Mouse (Mus musculus) lung, postnatal 4 days (tissue): ENCODE measurements around the gene E330034G19Rik.
"Not testable (repeated sequence)": the region's sequence is repeated elsewhere in the genome, so short reads cannot be mapped to it uniquely, and the experiment has no call there.

Experiments used
- DNase-seq, 2 experiments: peaks; one replicate each; pipeline ENCODE4 v3.0.0; 2021

Gene E330034G19Rik

DNA sequence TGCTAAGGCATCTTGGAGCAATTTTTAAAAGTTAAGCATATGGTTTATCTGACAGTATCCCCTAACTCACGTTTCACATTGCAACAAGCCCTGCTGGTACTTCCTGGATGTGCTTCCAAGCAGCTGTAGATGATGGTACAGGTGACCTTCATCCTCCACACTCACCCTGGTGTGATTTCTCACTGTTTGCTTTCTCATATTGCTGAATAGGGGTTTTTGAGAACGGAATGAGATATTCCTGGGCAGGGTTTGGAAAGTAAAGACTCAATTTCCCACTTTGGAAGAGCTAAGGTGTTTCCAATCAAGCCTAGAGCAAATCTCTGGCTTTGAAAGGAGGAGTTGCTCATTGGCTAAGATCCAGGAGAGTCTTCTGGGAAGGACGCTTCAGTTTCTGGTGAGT, at the start of gene E330034G19Rik:
E330034G19Rik (plus strand) TSS at position 301 of the 400 bp plus-strand sequence.
- DNase-seq, result no peak

DNA sequence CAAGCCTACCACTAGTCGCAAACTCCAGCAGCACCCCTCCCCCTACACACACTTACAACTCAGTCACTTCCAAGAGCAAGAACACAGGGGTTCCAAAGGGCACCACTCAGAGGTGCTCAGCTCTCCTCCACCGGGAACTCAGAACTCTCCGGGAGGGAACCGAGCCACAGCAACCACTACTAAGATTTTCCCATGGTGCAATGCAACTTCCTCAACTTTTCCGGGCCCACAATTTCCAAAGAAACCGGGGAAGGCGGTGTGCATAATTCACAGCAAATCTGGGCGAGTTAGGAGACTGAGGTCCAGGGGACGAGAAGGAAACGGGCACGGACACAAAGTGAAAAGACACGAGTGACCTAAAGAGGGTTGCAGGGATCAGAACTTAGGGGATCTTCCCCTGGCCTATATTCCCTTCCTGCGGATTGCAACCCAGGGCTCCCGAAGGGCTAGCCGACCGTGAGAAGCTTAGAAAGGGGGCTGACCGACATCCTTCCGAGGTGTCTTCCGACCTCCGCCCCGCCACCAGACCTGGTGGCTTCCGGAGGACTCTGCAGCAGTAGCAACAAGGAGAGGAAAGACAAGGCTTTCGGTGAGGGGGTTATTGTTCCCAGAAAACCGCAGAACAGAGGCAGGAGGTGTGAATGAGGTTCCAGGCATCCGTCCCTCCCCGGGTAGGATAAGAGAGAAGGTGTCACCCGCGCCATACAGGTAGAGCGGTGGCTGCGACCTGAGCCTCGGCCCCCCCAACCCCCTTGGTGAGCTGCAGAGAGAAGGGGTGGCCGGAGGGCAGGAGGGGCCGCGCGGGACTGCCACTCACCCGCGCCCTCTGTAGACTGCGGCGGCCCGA, 48.5 kb upstream of the E330034G19Rik start:
- DNase-seq, result peak; percentile 38 to 57

DNA sequence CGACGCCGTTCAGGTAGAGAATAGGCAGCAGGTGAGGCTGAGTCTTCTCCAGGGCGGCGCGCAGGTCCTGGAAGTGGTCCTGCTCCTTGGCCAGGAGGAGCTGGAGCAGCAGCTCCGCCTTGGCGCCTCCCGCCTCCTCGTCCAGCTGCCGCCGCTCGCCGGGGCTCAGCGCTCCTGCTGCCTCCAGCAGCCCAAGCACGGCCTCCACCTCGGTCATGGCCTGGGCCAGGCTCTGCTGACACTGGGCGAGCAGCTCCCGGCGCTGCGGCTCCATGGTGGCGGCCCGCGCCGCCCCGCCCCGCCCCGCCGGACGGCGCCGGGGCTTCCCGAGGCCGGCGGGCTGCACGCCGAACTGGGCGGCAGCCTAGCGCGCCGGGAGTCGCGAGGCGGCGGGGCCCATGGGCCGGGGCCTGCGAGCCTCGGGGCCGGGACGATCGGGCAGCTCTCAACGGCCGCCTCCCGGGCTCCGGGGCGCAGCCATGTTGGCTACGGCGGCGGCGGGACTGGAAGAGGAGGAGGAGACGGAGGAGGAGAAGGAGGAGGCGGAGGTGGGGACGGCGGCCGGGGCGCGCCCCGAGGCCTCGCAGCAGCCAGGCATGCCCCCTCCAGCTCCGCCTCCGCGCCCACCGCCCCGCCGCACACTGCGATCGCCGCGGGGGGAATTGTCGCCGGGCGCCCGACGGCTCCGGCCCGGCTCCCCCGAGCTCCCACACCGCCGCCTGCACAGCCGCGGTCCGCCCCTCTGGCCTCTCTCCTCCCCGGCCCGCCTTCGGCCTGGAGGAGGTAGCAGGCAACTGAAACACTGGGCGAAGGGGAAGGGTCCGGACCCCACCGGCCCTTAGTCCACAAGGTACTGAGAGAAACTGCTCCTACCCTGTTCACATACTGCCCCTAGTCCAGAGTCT, 47.6 kb upstream of the E330034G19Rik start, which contains the start of gene Dlg5:
Dlg5 (minus strand) TSS at position 744 of the 905 bp plus-strand sequence.
- DNase-seq, result peak; percentile 73 to 81

DNA sequence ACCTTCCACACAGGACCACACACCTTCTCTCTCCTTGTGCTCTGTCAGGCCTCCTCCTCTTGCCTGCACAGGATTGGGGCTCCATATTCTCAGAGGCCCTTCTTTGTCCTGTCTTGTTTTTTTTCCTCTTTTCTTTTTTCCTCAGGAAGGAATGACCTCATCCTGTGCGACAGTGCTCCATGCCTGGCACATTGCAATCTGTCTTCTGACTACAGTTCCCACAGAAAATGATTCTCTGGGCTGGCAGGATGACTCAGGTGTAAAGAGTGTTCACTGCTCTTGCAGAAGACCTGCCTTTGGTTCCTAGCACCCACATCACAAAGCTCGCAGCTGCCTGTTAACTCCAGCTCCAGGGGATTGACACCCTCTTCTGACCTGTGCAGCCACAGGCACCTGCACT, 43.1 kb upstream of the E330034G19Rik start:
- DNase-seq, result no peak

DNA sequence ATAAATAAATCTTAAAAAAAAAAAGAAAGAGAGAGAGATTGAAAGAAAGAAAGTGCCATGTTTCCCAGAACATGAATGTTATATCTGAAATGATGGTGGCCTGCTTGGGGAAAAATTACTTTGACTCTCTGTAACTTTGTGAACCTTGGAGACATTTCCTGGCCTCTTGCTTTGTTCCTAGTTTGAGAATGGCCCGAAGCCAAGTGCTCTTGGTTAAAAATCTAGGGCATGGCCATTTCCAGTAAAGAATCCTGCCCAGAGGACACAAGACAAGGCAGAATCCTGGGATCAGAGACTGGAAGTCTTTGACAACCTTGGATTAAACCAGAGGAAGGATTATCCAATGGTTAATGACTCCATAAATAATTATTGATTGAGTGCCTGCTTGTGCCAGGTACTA, 41.7 kb upstream of the E330034G19Rik start:
- no peak for DNase-seq

DNA sequence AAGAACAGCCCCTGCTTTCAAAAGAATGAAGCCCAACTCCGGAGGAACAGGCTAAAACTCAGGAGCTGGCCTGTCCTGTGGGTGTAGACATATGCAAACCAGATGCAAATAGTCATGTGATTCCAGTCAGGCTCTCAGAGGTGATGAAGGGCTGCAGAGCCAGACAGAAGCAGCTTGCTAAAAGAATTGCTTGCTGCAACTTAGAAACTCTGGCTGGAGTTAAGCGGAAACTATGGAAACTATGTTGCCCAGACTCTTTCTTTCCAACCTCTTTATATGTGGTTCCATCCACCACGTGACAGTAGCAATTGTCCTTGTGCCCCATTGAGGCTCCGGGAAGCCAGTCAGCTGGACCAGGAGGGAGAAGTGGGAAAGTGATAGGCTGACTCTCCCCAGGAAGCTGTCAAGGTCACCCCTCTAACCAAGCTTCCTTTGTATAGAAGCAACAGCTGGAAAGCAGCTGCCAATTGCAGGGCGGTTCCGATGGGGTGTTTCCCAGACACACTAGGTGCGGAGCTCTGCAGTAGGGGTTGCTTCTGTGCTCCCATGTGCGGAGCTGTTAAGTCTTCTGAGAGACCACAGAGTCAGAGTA, 39.3 kb upstream of the E330034G19Rik start:
- DNase-seq, result peak; percentile 19 to 49

DNA sequence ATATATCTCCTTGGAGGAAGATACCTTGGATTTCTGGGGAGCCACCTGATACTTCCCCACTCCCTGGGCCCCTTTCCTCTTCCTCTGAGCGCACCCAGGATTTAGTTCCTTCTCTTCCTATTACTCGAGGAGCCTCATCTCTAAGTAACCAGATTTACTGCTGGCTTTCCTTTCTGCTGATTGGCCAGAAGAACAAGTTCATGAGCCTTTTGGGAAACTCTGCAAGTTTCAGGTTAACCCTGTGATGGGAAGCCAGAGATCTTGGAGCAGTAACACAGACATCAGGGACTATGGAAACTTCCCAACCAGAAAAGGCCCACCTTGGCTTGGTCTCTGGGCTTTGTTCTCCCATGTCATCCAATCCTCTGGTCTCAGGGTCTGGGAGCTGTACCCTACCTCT, 37.1 kb upstream of the E330034G19Rik start:
- no peak for DNase-seq

DNA sequence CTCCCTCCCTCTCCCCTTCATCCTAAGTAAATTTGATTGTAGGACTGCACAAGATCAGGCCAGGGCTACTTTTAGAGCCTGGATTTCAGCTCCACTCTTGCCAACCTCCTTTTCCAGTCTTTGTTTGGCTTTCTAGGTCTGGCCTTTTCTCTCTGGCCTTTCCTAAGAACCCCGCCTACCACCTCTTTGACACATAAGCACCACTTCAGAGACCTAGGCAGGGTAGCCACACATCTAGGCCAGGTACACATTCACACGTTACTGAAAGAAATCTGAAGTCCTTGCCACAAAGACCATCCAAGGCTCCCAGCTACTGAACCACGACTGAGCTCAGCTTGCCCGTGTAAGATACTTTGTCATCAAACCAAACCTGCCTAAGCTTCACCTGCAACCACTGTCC, 32.6 kb upstream of the E330034G19Rik start:
- no peak for DNase-seq

DNA sequence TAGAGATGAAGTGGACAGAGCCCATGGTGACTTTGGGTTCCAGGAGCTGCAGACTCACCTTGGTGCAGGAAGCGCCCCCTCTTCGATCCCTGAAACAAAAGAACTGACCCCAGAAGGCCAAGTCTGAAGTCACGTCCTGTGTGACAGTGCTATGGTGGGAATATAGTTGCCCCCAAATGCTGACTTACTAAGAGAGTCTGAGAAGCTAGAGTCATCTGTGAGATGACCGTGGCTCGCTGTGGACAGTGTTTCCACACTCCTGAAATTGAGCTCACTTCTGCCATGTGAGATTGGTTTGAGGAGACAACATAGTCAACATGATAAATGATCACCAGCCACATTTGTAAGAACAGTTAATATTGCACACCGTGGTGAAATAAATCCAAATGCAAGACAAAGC, 30.6 kb upstream of the E330034G19Rik start:
- no peak for DNase-seq

DNA sequence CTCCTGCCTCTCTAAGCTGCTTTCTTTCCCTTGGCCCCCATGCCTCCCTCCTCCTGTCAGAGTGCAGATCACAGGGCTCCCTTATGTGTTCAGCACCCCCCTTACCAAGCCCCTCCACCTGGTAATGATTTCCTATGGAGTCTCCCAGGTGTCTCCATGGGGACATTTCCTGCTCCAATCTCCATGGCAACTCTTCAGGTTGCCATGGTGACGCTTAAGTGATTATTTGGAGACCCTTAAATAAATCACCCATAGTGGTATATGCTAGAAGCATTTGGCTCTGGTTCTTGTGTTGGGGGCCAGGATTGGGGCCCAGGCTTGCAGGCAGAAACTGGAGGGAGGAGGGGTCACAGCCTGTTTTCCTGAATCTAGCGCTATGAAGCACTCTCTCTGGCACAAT, 30.1 kb upstream of the E330034G19Rik start:
- no peak for DNase-seq

DNA sequence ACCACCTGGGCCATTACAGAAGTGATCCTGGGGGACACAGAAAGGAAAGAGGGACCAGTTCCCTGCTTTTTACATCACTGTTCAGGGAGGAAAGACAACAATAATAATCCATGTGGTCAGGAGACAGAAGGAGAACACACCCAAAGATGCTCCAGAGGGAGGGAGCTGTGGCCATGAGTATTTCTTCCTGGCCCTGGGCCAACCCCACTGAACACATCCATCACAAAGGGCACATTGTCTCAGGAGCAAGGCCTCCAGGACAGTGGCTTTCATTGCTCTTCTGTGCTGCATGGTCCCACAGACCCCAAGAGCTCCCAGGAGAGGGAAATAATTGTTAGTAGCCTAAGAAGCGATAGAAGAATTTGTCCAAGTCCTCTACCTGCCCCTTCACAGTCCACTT, 23.4 kb upstream of the E330034G19Rik start:
- DNase-seq, result no peak

DNA sequence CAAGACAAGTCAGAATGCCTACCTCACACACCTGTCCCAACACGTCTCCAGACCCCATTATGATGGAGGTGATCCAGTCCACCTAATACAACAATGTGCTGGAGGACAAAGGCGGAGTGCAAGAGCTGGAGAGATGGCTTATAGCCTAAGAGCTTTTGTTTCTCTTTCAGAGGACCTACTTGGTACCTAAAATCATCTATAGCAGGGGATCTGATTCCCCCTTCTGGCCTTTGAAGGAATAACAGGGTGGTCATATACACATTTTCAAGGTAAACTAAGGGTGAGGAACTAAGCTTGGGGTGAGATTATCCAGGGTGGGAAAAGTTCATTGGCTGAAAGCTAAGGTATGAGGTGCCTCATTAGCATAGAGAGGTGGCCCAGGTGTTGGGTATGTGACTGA, 19.4 kb upstream of the E330034G19Rik start:
- DNase-seq, result peak in 1 of 2 experiments; percentile 25

DNA sequence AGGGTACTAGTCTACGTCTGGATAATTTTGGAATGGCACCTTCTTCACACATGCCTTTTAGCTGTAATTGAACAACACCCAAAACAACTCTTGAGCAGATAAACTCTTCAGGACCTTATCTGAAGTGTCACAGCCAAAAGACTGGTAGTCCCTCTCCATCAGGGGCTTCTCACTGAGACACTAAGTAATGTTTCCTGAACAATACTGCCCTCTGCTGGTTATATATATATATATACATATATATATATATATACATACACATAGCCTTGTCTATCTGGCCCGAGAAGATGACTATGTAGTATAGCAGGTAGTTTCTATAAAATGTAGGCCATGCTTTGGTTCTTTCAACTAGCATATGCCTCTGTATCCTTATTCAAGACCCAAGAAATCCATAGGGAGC, 17.5 kb upstream of the E330034G19Rik start:
- DNase-seq, result no peak

DNA sequence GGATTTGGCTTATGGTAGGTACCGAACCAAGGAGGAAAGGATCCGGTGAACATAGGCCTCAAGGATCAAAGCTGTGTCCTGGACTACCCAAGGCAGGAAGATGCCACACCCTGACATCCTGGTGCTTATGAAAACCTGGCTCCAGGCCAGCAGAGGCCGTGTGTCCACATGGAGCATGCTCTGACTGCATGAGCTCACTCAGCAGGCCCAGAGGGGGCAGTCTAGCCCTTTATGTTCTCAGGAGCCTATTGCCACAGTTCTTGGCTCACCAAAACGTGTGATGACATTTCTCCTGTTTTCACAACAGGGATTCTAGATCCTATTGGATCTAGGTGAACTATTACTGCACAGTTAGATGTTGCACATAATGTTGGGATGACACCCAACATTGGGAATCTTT, 11.7 kb upstream of the E330034G19Rik start:
- DNase-seq, result no peak

DNA sequence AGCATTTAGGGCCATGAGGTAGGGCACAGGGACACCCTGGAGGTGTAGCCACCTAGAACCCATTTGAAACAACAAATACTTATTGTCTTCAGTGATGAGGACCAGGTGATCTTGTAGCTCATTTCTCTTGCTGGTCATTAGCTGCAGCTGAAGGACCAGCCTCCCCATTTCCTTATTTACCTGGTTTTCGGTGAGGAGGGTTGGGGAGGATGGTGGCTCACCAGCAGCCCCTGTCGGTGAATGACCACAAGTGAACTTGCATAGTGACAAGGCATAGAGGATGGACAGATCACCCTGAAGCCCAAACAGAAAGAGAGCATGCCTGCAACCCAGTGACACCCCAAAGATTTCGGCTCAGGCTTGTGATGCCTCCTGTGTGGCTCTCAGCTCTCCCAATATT, 10.7 kb upstream of the E330034G19Rik start:
- no peak for DNase-seq

DNA sequence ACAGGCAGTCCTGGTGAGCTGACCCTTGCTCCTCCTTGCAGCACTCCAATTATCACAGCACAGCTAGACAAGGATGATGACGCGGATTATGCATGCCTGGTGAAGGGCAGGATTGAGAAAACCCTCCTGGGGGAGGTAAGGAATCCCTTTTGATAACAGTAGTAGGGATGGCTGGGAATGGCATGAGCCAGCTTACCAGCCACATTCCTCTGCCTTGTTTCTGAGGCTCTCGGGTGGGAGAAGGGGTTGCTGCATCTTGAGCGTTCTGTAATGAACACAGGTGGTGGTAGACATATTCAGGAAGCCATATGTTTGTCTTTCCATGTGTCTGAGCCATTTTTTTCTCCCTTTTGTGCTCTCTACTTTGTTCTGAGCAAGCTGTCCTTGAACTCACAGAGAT, 6.9 kb upstream of the E330034G19Rik start:
- no peak for DNase-seq

DNA sequence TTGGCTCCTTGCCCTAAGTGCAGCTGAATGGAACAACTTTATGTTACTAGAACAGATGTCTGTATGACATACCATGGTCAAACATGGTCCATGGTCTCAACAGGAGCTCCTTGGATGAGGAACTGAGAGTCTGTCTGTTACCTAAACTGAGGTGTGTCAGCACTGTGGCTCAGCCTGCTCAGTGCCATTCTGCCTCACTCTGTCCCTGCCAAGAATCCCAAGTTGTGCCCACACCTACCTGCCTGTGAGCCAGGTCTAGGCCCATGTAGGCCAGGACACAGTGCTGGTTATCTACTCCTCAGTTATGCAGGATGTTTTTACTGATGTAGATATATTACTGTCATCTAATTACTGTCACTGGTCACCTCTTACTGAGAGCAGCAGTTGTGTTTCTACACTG, 2.3 kb upstream of the E330034G19Rik start:
- no peak for DNase-seq

DNA sequence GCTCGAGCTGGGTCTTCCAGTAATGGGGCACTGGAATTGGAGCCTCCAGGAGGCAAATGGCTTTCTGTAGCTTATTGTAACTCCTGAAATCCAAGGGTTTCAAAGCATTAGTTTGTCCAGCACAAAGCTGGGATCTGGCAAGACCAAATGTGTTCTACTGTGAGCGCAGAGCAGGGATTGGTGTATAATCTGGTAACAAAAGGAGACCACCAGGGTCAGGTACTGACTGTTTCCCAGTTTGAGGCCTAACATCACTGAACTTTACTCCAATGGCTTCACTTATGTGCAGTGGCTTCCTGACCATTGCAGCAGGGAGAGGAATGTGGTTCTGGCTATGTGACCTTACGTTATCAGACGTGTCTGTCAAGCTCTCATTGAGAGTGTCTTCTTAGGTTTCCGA, 617 bp downstream of the E330034G19Rik start:
- DNase-seq, result no peak

DNA sequence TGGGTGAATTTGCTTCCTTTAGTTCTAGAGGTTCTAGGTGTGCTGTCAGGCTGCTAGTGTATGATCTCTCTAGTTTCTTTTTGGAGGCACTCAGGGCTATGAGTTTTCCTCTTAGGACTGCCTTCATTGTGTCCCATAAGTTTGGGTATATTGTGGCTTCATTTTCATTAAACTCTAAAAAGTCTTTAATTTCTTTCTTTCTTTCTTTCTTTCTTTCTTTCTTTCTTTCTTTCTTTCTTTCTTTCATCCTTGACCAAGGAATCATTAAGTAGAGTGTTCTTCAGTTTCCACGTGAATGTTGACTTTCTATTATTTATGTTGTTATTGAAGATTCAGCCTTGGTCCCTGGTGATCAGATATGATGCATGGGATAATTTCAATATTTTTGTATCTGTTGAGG, 9.1 kb downstream of the E330034G19Rik start:
- not testable (repeated sequence) for DNase-seq

DNA sequence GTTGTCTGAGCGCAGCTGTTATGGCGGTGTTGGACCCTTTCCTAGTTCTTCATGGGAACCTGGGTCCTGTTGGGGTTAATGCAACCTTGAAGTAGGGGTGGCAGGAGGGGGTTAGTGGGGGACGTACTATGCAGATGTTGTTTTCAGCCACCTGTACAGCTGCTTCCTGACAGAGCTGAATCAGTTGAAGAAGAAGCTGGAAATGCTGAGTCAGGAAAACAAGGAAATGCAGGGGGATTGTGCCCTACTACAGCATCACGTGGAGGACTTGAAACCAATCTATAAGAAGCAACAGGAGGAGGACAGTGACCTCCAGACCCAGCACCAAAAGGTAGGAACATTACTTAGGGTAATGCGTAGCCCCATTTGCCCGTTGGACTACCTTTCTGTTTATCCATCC, 13.7 kb downstream of the E330034G19Rik start:
- DNase-seq, result no peak

DNA sequence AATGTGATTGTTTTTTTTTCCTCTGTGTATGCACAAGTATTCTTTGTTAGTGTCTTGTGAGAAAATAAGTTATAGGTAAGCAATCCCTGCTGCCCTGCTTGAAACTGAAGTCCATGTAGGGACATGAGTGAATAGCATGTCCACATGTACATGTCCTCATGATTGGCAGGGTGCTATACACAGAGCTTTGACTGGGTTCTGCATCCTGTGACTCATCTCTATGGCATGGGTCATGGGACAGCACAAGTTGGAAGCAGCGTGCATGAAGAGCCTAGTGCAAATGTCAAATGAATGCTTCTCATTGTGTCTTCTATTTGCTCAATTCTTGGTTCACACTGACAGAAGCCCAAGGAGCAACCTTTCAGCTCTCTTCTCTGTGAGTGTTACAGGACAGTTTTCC, 14.1 kb downstream of the E330034G19Rik start:
- no peak for DNase-seq

DNA sequence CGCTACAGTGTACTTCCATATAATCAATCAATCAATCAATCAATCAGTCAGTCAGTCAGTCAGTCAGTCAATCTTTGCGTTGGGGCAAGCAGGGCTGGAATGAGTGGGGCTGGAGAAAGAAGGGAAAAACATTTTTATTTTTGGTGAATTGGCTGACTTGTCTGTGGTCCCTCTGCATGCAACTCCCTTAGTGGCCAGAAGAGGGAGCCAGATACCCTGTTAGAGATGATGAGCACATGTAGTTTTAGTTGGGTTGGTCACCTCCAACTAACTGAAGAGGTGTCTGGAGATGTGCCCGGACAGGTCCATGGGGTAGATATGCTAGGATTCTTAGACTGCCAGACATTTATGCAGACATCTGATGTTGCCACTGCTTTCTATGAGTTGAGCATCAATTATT, 18.1 kb downstream of the E330034G19Rik start:
- peak; percentile 24 to 53 for DNase-seq

DNA sequence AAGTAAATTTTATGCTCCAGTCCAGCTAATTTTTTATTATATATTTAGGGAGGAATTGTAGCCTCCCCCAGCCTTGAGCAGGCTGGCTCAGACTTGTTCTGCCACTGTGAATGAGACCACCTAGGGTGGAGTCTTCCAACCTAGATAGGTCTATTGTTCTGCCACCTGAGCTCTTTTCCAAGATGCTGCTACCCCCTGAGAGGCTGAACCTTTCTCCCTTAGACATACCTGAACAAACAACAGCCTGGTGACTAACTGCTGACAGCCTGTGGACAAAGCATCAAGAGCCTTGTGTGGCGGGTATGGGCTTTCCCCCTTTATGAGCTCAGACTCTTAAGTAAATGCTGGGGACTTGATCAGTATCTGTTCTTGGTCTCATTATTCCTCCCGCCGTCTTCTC, 54.0 kb downstream of the E330034G19Rik start:
- not testable (repeated sequence) for DNase-seq
